10 mouse cellular contexts compared by ENCODE assay signal in genomic region chr12:33045533-33046361, GRCm38 (mm10). TPM values are rescaled to one million over a fixed set of nuclear protein-coding genes. Genes with fewer than 3 reads are reported as not detected.
A peak's percentile ranks its signal among the peaks of the same experiment; 100 is the strongest.
DNase-seq lines count a peak whose midpoint lies in the region; ATAC-seq and TF ChIP-seq lines count a peak whose summit lies in the region.
"Had no signal": no experiment of that assay in that cellular context is flagged by ENCODE, and none has a peak within 500 bp of the region (broad histone marks: within the 10 kb centered on the region; RNA-seq: fewer than 3 reads in every experiment).

No protein-coding gene starts in this region.

- H3K9me3 ChIP-seq in kidney, postnatal 0 days (replicated peaks; ENCODE audit: low read length) = no peaks in the 10 kb centered on the region
- H3K9me3 ChIP-seq in kidney, embryonic 15.5 days (replicated peaks) = no peaks in the 10 kb centered on the region
- no peaks in the 10 kb centered on the region for H3K9me3 ChIP-seq in forebrain, embryonic 11.5 days (ENCODE audit: control insufficient read depth, low read length)
- no peaks in the 10 kb centered on the region for H3K9me3 ChIP-seq in intestine, embryonic 15.5 days

- WGBS in kidney, postnatal 0 days = 49% methylated on average over 16 of the region's 16 CpGs
- 51% methylated on average over 16 of the region's 16 CpGs for WGBS in kidney, embryonic 15.5 days
- 42% methylated on average over 16 of the region's 16 CpGs for WGBS in forebrain, embryonic 11.5 days
- 54% methylated on average over 16 of the region's 16 CpGs for WGBS in intestine, embryonic 15.5 days

- H3K4me1 ChIP-seq in kidney, postnatal 0 days (replicated peaks; ENCODE audit: insufficient read depth, low read length) = no peaks in the 10 kb centered on the region
- peaks cover 2% of the 10 kb centered on the region; the same call in 1 of the 2 replicates for H3K4me1 ChIP-seq in kidney, embryonic 15.5 days
- H3K4me1 ChIP-seq in forebrain, embryonic 11.5 days (replicated peaks; ENCODE audit: control insufficient read depth, insufficient read depth, low read length) = no peaks in the 10 kb centered on the region; the same call in 1 of the 2 replicates
- H3K4me1 ChIP-seq in intestine, embryonic 15.5 days (replicated peaks) = peaks cover 9% of the 10 kb centered on the region

- no peaks in the 10 kb centered on the region for H3K36me3 ChIP-seq in kidney, postnatal 0 days (ENCODE audit: insufficient read depth, low read length)
- H3K36me3 ChIP-seq in kidney, embryonic 15.5 days = no peaks in the 10 kb centered on the region
- H3K36me3 ChIP-seq in forebrain, embryonic 11.5 days (ENCODE audit: control insufficient read depth, insufficient read depth, low read length) = no peaks in the 10 kb centered on the region
- H3K36me3 ChIP-seq in intestine, embryonic 15.5 days = no peaks in the 10 kb centered on the region
- H3K36me3 ChIP-seq in myocyte (ENCODE audit: control insufficient read depth, insufficient read depth) = no peaks in the 10 kb centered on the region

- TF ChIP-seq POLR2A in myocyte (IDR thresholded peaks at IDR 0.05; ENCODE audit: insufficient read length, low read depth) = no peak

- H3ac ChIP-seq in myocyte (ENCODE audit: control insufficient read depth, insufficient read length) = no peak overlapping the region

- no peak for DNase-seq in kidney, postnatal 0 days (ENCODE audit: low spot score)
- peak; percentile 55 for DNase-seq in forebrain, embryonic 11.5 days (ENCODE audit: low spot score)
- DNase-seq in adipocyte (ENCODE audit: low spot score) = no peak
- no peak for DNase-seq in right cerebral cortex, postnatal 4 days
- DNase-seq in cerebellum, adult 18-20 months = no peak

- ATAC-seq in kidney, postnatal 0 days (replicated peaks; ENCODE audit: low FRiP score, low read depth) = no peak
- no peak for ATAC-seq in kidney, embryonic 15.5 days (replicated peaks; ENCODE audit: low FRiP score)
- peak; percentile 56 for ATAC-seq in forebrain, embryonic 11.5 days (replicated peaks; ENCODE audit: low FRiP score)
- ATAC-seq in intestine, embryonic 15.5 days = peak; percentile 47; the same call in 1 of the 2 replicates

- H3K27me3 ChIP-seq in kidney, postnatal 0 days (ENCODE audit: insufficient read depth, low read length) = no peaks in the 10 kb centered on the region
- H3K27me3 ChIP-seq in kidney, embryonic 15.5 days = 0 out of 2 replicates have a peak, but pooled peaks cover 3% of the 10 kb centered on the region
- H3K27me3 ChIP-seq in forebrain, embryonic 11.5 days (ENCODE audit: control insufficient read depth, insufficient read depth, low read length) = no peaks in the 10 kb centered on the region
- H3K27me3 ChIP-seq in intestine, embryonic 15.5 days (replicated peaks) = no peaks in the 10 kb centered on the region
- H3K27me3 ChIP-seq in myocyte (ENCODE audit: control insufficient read depth, insufficient read depth, insufficient read length) = no peaks in the 10 kb centered on the region

- no peak overlapping the region for H3K9ac ChIP-seq in kidney, postnatal 0 days (ENCODE audit: low read depth, low read length)
- no peak overlapping the region for H3K9ac ChIP-seq in kidney, embryonic 15.5 days
- no peak overlapping the region for H3K9ac ChIP-seq in forebrain, embryonic 11.5 days (ENCODE audit: low read length)
- no peak overlapping the region for H3K9ac ChIP-seq in intestine, embryonic 15.5 days

- peak overlapping the region; percentile 10; the same call in 1 of the 2 replicates for H3K4me2 ChIP-seq in kidney, postnatal 0 days (ENCODE audit: low read length)
- H3K4me2 ChIP-seq in kidney, embryonic 15.5 days = no peak overlapping the region
- 0 out of 2 replicates have a peak overlapping the region, but pooled peaks have one; percentile 9 for H3K4me2 ChIP-seq in forebrain, embryonic 11.5 days (ENCODE audit: low read depth, low read length, severe bottlenecking)
- H3K4me2 ChIP-seq in intestine, embryonic 15.5 days (replicated peaks) = no peak overlapping the region
- peak overlapping the region; percentile 32 for H3K4me2 ChIP-seq in myocyte (ENCODE audit: low read depth)

- no peaks in the 10 kb centered on the region for H3K79me2 ChIP-seq in myocyte (ENCODE audit: control insufficient read depth, insufficient read depth)

- no peak overlapping the region for H3K4me3 ChIP-seq in kidney, postnatal 0 days (replicated peaks; ENCODE audit: low read depth, low read length)
- no peak overlapping the region for H3K4me3 ChIP-seq in kidney, embryonic 15.5 days (replicated peaks)
- H3K4me3 ChIP-seq in forebrain, embryonic 11.5 days (ENCODE audit: low read depth, low read length) = no peak overlapping the region
- no peak overlapping the region for H3K4me3 ChIP-seq in intestine, embryonic 15.5 days (replicated peaks)
- H3K4me3 ChIP-seq in myocyte = no peak overlapping the region
- H3K4me3 ChIP-seq: megakaryocyte, embryonic 14.5 days had no signal

- H3K27ac ChIP-seq in kidney, postnatal 0 days = no peak overlapping the region
- H3K27ac ChIP-seq in kidney, embryonic 15.5 days = no peak overlapping the region
- H3K27ac ChIP-seq in forebrain, embryonic 11.5 days (ENCODE audit: low read depth, low read length) = no peak overlapping the region; the same call in 1 of the 2 replicates
- H3K27ac ChIP-seq in intestine, embryonic 15.5 days = no peak overlapping the region

- TF ChIP-seq CTCF in kidney, postnatal 0 days (IDR thresholded peaks at IDR 0.05; ENCODE audit: low read depth) = no peak

TF ChIP-seq in myocyte, 11 proteins besides CTCF, POLR2A, EP300 and RAD21:
- TF ChIP-seq MYOD1 (IDR thresholded peaks at IDR 0.05; ENCODE audit: control insufficient read depth in 1 of 3, insufficient read length in 2 of 3, low read depth in 2 of 3) (no peak), CEBPB (IDR thresholded peaks at IDR 0.05; ENCODE audit: insufficient read depth, poor library complexity, severe bottlenecking) (peak; percentile 66; the same call in 1 of the 2 replicates)

RNA-seq across cellular contexts. Expression of gene Cdhr3, which starts 46.9 kb away (rescaled TPM):
- not detected in 2 replicates for polyA plus RNA-seq in kidney, postnatal 0 days (2015; fragmentation: Nextera tagmentation; extraction: Ambion mirVana)
- polyA plus RNA-seq in kidney, embryonic 15.5 days (2015; fragmentation: Nextera tagmentation; extraction: Ambion mirVana) = 0.21 and 0.36 TPM in 2 replicates
- not detected in 2 replicates for polyA plus RNA-seq in forebrain, embryonic 11.5 days (2014; fragmentation: Nextera tagmentation; extraction: Ambion mirVana)
- not detected in 2 replicates for polyA plus RNA-seq in intestine, embryonic 15.5 days (2015; fragmentation: Nextera tagmentation; extraction: Ambion mirVana)
- 0.04 TPM for polyA plus RNA-seq in myocyte (2012; fragmentation: generic; extraction: Trizol)
- polyA plus RNA-seq: embryonic facial prominence, embryonic 11.5 days had no signal

Comparison
In these comparisons a context has a peak if more than half of its experiments do, and no peak if none do; other contexts are left out.
1. H3K4me2 ChIP-seq: peak in kidney, postnatal 0 days (single experiment), forebrain, embryonic 11.5 days (single experiment) and myocyte (single experiment); none in kidney, embryonic 15.5 days (single experiment) and intestine, embryonic 15.5 days (single experiment).
2. ATAC-seq: peak in forebrain, embryonic 11.5 days (single experiment) and intestine, embryonic 15.5 days (single experiment); none in kidney, postnatal 0 days (single experiment) and kidney, embryonic 15.5 days (single experiment).